Mouse (Mus musculus) CH12.LX (cell line): ENCODE results near the gene Rgs17. TPM values are rescaled to one million over a fixed set of nuclear protein-coding genes. Genes with fewer than 3 reads are reported as not detected.
A peak's percentile ranks its signal among the peaks of the same experiment; 100 is the strongest.

Source experiments
- DNase-seq: peaks from one replicate; pipeline ENCODE4 v3.0.0-alpha.2; 2013; ENCODE audit errors: extremely low read depth
- H3K27ac ChIP-seq: 2 replicates; pipeline ENCODE4 v1.5.1; 2012; ENCODE audit warnings: low read depth, mild to moderate bottlenecking, control low read depth, moderate library complexity; ENCODE audit not compliant: insufficient read depth
- H3K27me3 ChIP-seq: replicated peaks from 2 replicates; pipeline ENCODE3; 2012; ENCODE audit warnings: inconsistent platforms
- H3K36me3 ChIP-seq, 2 experiments: replicated peaks in 1 of 2; 2 replicates each; pipeline versions ENCODE3 to v1.6.1; 2012; ENCODE audit warnings: inconsistent platforms in 1 of 2, low read length in 1 of 2, mild to moderate bottlenecking in 1 of 2, mixed read lengths in 1 of 2, moderate library complexity in 1 of 2; ENCODE audit not compliant: control insufficient read depth in 1 of 2, insufficient read depth in 1 of 2
- H3K4me1 ChIP-seq, 2 experiments: 2 replicates each; pipeline ENCODE4 v1.6.1; 2012; ENCODE audit warnings: inconsistent platforms in 1 of 2, moderate library complexity in 1 of 2; ENCODE audit not compliant: insufficient read depth in 2 of 2, control insufficient read depth in 1 of 2
- H3K4me2 ChIP-seq: 2 replicates; pipeline ENCODE4 v1.6.1; 2012; ENCODE audit warnings: low read depth, mild to moderate bottlenecking, control low read depth; ENCODE audit not compliant: poor library complexity, insufficient read depth, severe bottlenecking
- H3K4me3 ChIP-seq, 3 experiments: fragments of 150-350 bp in 1 of 3; sonication (generic) in 1 of 3; replicated peaks in 1 of 3; 2 replicates each; pipeline versions ENCODE3 to v1.5.1; 2011 to 2012; ENCODE audit warnings: low read depth in 2 of 3, low read length in 2 of 3, mild to moderate bottlenecking in 2 of 3, moderate library complexity in 2 of 3, control low read depth in 1 of 3, improper control_type of control experiment in 1 of 3, inconsistent platforms in 1 of 3, mixed read lengths in 1 of 3; ENCODE audit not compliant: poor library complexity in 1 of 3
- H3K79me2 ChIP-seq: replicated peaks from 2 replicates; pipeline ENCODE4 v1.6.1; 2012; ENCODE audit warnings: mild to moderate bottlenecking, moderate library complexity; ENCODE audit not compliant: control insufficient read depth, poor library complexity, insufficient read depth, severe bottlenecking; ENCODE audit errors: extremely low read depth
- H3K9ac ChIP-seq: 2 replicates; pipeline ENCODE4 v1.6.1; 2012; ENCODE audit warnings: low read depth, mild to moderate bottlenecking, control low read depth, moderate library complexity; ENCODE audit not compliant: insufficient read depth
- H3K9me3 ChIP-seq: replicated peaks from 2 replicates; pipeline ENCODE3; 2012; ENCODE audit warnings: low read length, inconsistent platforms, mixed read lengths
- CHD2 ChIP-seq: IDR thresholded peaks from 2 replicates; pipeline ENCODE4 v1.6.1; 2011; ENCODE audit warnings: low read length, improper control_type of control experiment
- CTCF ChIP-seq, 2 experiments: IDR thresholded peaks in 1 of 2; conservative IDR thresholded peaks in 1 of 2; 2 replicates each; pipeline ENCODE4 v1.5.1; 2011 to 2012; ENCODE audit warnings: low read depth in 2 of 2, low read length in 2 of 2, improper control_type of control experiment in 1 of 2, inconsistent platforms in 1 of 2, mild to moderate bottlenecking in 1 of 2, moderate library complexity in 1 of 2
- ELF1 ChIP-seq: IDR thresholded peaks from 2 replicates; pipeline ENCODE4 v1.6.1; 2014; ENCODE audit warnings: low read depth, mild to moderate bottlenecking, inconsistent platforms, low read length, improper control_type of control experiment
- HCFC1 ChIP-seq: IDR thresholded peaks from 2 replicates; pipeline ENCODE4 v1.6.1; 2012; ENCODE audit warnings: low read depth, mild to moderate bottlenecking, inconsistent platforms, low read length, improper control_type of control experiment
- IRF4 ChIP-seq: IDR thresholded peaks from 2 replicates; pipeline ENCODE4 v1.6.1; 2014; ENCODE audit warnings: low read depth, mild to moderate bottlenecking, inconsistent platforms, low read length, improper control_type of control experiment
- JUND ChIP-seq: conservative IDR thresholded peaks from 2 replicates; pipeline ENCODE4 v1.6.1; 2011; ENCODE audit warnings: low read depth, low read length, improper control_type of control experiment
- MYC ChIP-seq: IDR thresholded peaks from 2 replicates; pipeline ENCODE4 v1.6.1; 2011; ENCODE audit warnings: low read depth, mild to moderate bottlenecking, improper control_type of control experiment, low read length
- NELFE ChIP-seq: IDR thresholded peaks from 2 replicates; pipeline ENCODE4 v1.6.1; 2011; ENCODE audit warnings: low read depth, low read length, improper control_type of control experiment
- POLR2A ChIP-seq: IDR thresholded peaks from 2 replicates; pipeline ENCODE4 v1.6.1; 2011; ENCODE audit warnings: low read depth, mild to moderate bottlenecking, improper control_type of control experiment, low read length
- POLR2AphosphoS2 ChIP-seq: IDR thresholded peaks from 2 replicates; pipeline ENCODE4 v1.6.1; 2011; ENCODE audit warnings: low read depth, low read length, improper control_type of control experiment
- RAD21 ChIP-seq: IDR thresholded peaks from 2 replicates; pipeline ENCODE4 v1.6.1; 2011; ENCODE audit warnings: low read depth, mild to moderate bottlenecking, low read length, improper control_type of control experiment, moderate library complexity
- RCOR1 ChIP-seq: conservative IDR thresholded peaks from 2 replicates; pipeline ENCODE4 v1.6.1; 2012; ENCODE audit warnings: low read depth, mild to moderate bottlenecking, inconsistent platforms, low read length, improper control_type of control experiment
- SIN3A ChIP-seq: IDR thresholded peaks from 2 replicates; pipeline ENCODE4 v1.6.1; 2012; ENCODE audit warnings: low read length, improper control_type of control experiment, inconsistent platforms
- SMC3 ChIP-seq: IDR thresholded peaks from 2 replicates; pipeline ENCODE4 v1.6.1; 2011; ENCODE audit warnings: low read depth, low read length, improper control_type of control experiment
- ZC3H11A ChIP-seq: IDR thresholded peaks from 2 replicates; pipeline ENCODE4 v1.6.1; 2012; ENCODE audit warnings: low read depth, mild to moderate bottlenecking, inconsistent platforms, low read length, improper control_type of control experiment
- ZMIZ1 ChIP-seq: IDR thresholded peaks from 2 replicates; pipeline ENCODE4 v1.6.1; 2012; ENCODE audit warnings: low read depth, mild to moderate bottlenecking, inconsistent platforms, low read length, improper control_type of control experiment
- ZNF384 ChIP-seq: IDR thresholded peaks from 2 replicates; pipeline ENCODE4 v1.6.1; 2012; ENCODE audit warnings: low read depth, low read length, improper control_type of control experiment, inconsistent platforms
- dilution Hi-C: fragments of 300-500 bp; cut with MboI; formaldehyde crosslinking; loops from 2 replicates; pipeline ENCODE4 v1.14.3; 2020; ENCODE audit warnings: low sequenced_read_pairs; ENCODE audit not compliant: extremely low pct_unique_long_range_greater_than_20kb, extremely low pct_ligation_motif_present
- in situ Hi-C: fragments of 300-500 bp; cut with MboI; formaldehyde crosslinking; loops from 3 replicates; pipeline ENCODE4 v1.14.3; 2019; ENCODE audit warnings: low sequenced_read_pairs, low pct_ligation_motif_present, low pct_unique_long_range_greater_than_20kb, mixed read lengths
- polyA plus RNA-seq: library from polyadenylated mRNA; unstranded; fragments of >175 nt; gene quantifications from 2 replicates; pipeline ENCODE4 v1.2.1, GENCODE M21; 2012; ENCODE audit warnings: low read depth; ENCODE audit not compliant: insufficient read length
- total RNA-seq, 2 experiments: library from RNA; depleted of rRNA; stranded (reverse); fragments of 300-350 nt in 1 of 2; fragments of >200 nt in 1 of 2; gene quantifications; 2 replicates each; pipeline ENCODE4 v1.2.3; 2012 to 2014

The Rgs17 gene
- total and polyA plus RNA-seq, 3 experiments = not detected

- Histone ChIP-seq H3K9me3 (no peaks in the 10 kb centered on the region), H3K27me3 (no peaks in the 10 kb centered on the region), H3K4me2 (no peak overlapping the region), H3K36me3 (peaks cover 37 to 47% of the 10 kb centered on the region in 2 experiments), H3K79me2 (peaks cover 25% of the 10 kb centered on the region), H3K27ac (no peak overlapping the region), H3K9ac (no peak overlapping the region), H3K4me3 (no peak overlapping the region), H3K4me1 (peaks cover 3 to 23% of the 10 kb centered on the region in 2 experiments)
- TF ChIP-seq POLR2A = 0 out of 2 replicates have a peak, but pooled peaks have one; percentile 9
- TF ChIP-seq JUND = no peak
- no peak for DNase-seq
- in situ Hi-C loops = loop anchor here (10.0 kb wide), 2 partner anchors 47 to 203 kb away; partner anchors contain the start of gene Myct1
- dilution Hi-C loops = no loop called here
Observed at GRCm38 (mm10) chr10:5798069-5798468, 124.1 kb downstream of the Rgs17 start.

- no peak overlapping the region for H3K27ac ChIP-seq
- TF ChIP-seq CTCF (conservative IDR thresholded peaks at IDR 0.05 in 1 of 2, IDR thresholded peaks at IDR 0.05 in 1 of 2; ENCODE audit: low read depth in 2 of 2, low read length in 2 of 2) = peak; percentile 12 to 79; a peak in 2 of 4 replicates
- TF ChIP-seq NELFE = no peak
- TF ChIP-seq RAD21 = peak; percentile 69
- no peak for TF ChIP-seq ELF1
- no peak for TF ChIP-seq SIN3A
- TF ChIP-seq POLR2AphosphoS2 = no peak
- TF ChIP-seq SMC3 = peak; percentile 70
- TF ChIP-seq MYC = no peak
- no peak for TF ChIP-seq ZNF384
- TF ChIP-seq JUND = no peak
- DNase-seq = peak; percentile 31
Observed at GRCm38 (mm10) chr10:5790657-5791056, 131.5 kb downstream of the Rgs17 start.

GRCm38 (mm10) chr10:5786923-5787322 is 135.3 kb downstream of the Rgs17 start:
- Histone ChIP-seq H3K9me3 (no peaks in the 10 kb centered on the region), H3K79me2 (no peaks in the 10 kb centered on the region), H3K9ac (no peak overlapping the region), H3K27ac (no peak overlapping the region), H3K36me3 (no peaks in the 10 kb centered on the region), H3K27me3 (no peaks in the 10 kb centered on the region), H3K4me2 (0 out of 2 replicates have a peak overlapping the region, but pooled peaks have one; percentile 52), H3K4me1 (peaks cover 0 to 5% of the 10 kb centered on the region in 2 experiments; a peak in 2 of 4 replicates), H3K4me3 (no peak overlapping the region)
- in situ Hi-C loops (no loop called here), dilution Hi-C loops (no loop called here)
- no peak for TF ChIP-seq POLR2AphosphoS2
- TF ChIP-seq CTCF (conservative IDR thresholded peaks at IDR 0.05 in 1 of 2, IDR thresholded peaks at IDR 0.05 in 1 of 2; ENCODE audit: low read depth in 2 of 2, low read length in 2 of 2) = peak; percentile 56 to 87
- no peak for TF ChIP-seq ZC3H11A
- no peak for TF ChIP-seq IRF4
- TF ChIP-seq CHD2 = no peak
- no peak for TF ChIP-seq RCOR1
- TF ChIP-seq HCFC1 = no peak
- TF ChIP-seq ZMIZ1 = no peak
- no peak for TF ChIP-seq MYC
- TF ChIP-seq RAD21 = peak; percentile 76
- no peak for TF ChIP-seq ELF1
- peak; percentile 86 for TF ChIP-seq SMC3
- peak; percentile 57 for DNase-seq

More at GRCm38 (mm10) chr10:5790657-5791056, 131.5 kb downstream of the Rgs17 start:
- Histone ChIP-seq H3K4me2 (no peak overlapping the region), H3K9ac (no peak overlapping the region), H3K79me2 (no peaks in the 10 kb centered on the region), H3K36me3 (no peaks in the 10 kb centered on the region), H3K4me1 (peaks cover 0 to 2% of the 10 kb centered on the region in 2 experiments; a peak in 2 of 4 replicates), H3K27me3 (no peaks in the 10 kb centered on the region), H3K4me3 (no peak overlapping the region), H3K9me3 (no peaks in the 10 kb centered on the region)
- dilution Hi-C loops = no loop called here
- in situ Hi-C loops = loop anchor here (10.0 kb wide), 2 partner anchors 54 to 196 kb away; partner anchors contain the start of gene Myct1
